Mouse (Mus musculus) megakaryocyte, embryonic 14.5 days (primary cell): ENCODE results near the gene Clasp1.

ENCODE experiments used
- FLI1 ChIP-seq: IDR thresholded peaks from 2 replicates; pipeline ENCODE4 v1.6.1; 2012; ENCODE audit warnings: low read length, inconsistent platforms, mixed read lengths
- GATA1 ChIP-seq: IDR thresholded peaks from 3 replicates; pipeline ENCODE4 v1.6.1; 2012; ENCODE audit warnings: mixed read lengths, low read length, inconsistent platforms, borderline replicate concordance

DNA sequence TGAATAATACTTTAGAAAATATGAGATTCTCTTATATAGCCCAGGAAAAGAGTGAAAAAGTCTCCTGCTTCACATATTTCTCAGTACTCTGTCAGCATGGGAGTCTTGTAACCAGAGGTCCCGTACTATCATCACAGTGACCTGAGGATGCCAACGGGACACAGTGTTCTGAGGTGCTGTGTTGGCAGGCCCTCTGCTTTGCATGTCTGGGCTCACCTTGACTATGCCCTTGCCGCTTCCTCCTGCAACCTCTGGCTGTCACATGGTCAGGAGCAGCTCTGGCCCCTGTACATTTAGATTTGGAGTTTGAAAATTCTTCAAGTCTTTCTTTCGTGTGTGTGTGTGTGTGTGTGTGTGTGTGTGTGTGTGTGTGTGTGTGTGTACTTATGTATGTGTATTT lies 204.1 kb downstream of the Clasp1 start:
- TF ChIP-seq GATA1 (no peak), FLI1 (no peak)
